Mouse (Mus musculus) neural tube, embryonic 10.5 days (tissue): ENCODE results near the gene Fam155a.
A peak's percentile ranks its signal among the peaks of the same experiment; 100 is the strongest.
"Not testable (repeated sequence)": the region's sequence is repeated elsewhere in the genome, so short reads cannot be mapped to it uniquely, and the experiment has no call there.

Experiments used
- DNase-seq: peaks from one replicate; pipeline ENCODE4 v3.0.0-alpha.2; 2017; ENCODE audit warnings: low spot score; ENCODE audit errors: extremely low spot score

Fam155a gene

GRCm38 (mm10) chr8:9406204-9406603 lies 364.8 kb downstream of the Fam155a start:
- DNase-seq = no peak

GRCm38 (mm10) chr8:9404651-9405050 lies 366.3 kb downstream of the Fam155a start:
- no peak for DNase-seq

- DNase-seq = no peak
These were observed 368.6 kb downstream of the Fam155a start for GRCm38 (mm10) chr8:9402393-9402792.

GRCm38 (mm10) chr8:9398606-9399263 lies 372.2 kb downstream of the Fam155a start:
- DNase-seq = no peak

GRCm38 (mm10) chr8:9398040-9398439 lies 372.9 kb downstream of the Fam155a start:
- DNase-seq = no peak

- DNase-seq = no peak
These were observed 376.3 kb downstream of the Fam155a start for GRCm38 (mm10) chr8:9394670-9395069.

GRCm38 (mm10) chr8:9393246-9393645 lies 377.7 kb downstream of the Fam155a start:
- no peak for DNase-seq

- not testable (repeated sequence) for DNase-seq
These were observed 380.7 kb downstream of the Fam155a start for GRCm38 (mm10) chr8:9390229-9390628.

- DNase-seq = no peak
These were observed 401.8 kb downstream of the Fam155a start for GRCm38 (mm10) chr8:9369201-9369600.

- DNase-seq = no peak
These were observed 403.2 kb downstream of the Fam155a start for GRCm38 (mm10) chr8:9367721-9368120.

- DNase-seq = no peak
These were observed 405.6 kb downstream of the Fam155a start for GRCm38 (mm10) chr8:9365381-9365780.

- DNase-seq = peak; percentile 58
These were observed 422.3 kb downstream of the Fam155a start for GRCm38 (mm10) chr8:9348523-9349135.

- DNase-seq = no peak
These were observed 423.8 kb downstream of the Fam155a start for GRCm38 (mm10) chr8:9347163-9347562.

GRCm38 (mm10) chr8:9344136-9344535 lies 426.8 kb downstream of the Fam155a start:
- DNase-seq = no peak

GRCm38 (mm10) chr8:9342998-9343397 lies 428.0 kb downstream of the Fam155a start:
- DNase-seq = no peak

GRCm38 (mm10) chr8:9342593-9342992 lies 428.4 kb downstream of the Fam155a start:
- no peak for DNase-seq

- no peak for DNase-seq
These were observed 433.1 kb downstream of the Fam155a start for GRCm38 (mm10) chr8:9337905-9338304.

- no peak for DNase-seq
These were observed 435.0 kb downstream of the Fam155a start for GRCm38 (mm10) chr8:9335933-9336303.

GRCm38 (mm10) chr8:9335285-9335932 lies 435.6 kb downstream of the Fam155a start:
- DNase-seq = no peak

GRCm38 (mm10) chr8:9332766-9333165 lies 438.2 kb downstream of the Fam155a start:
- DNase-seq = no peak

- DNase-seq = peak; percentile 63
These were observed 461.5 kb downstream of the Fam155a start for GRCm38 (mm10) chr8:9309456-9309855.

- no peak for DNase-seq
These were observed 467.3 kb downstream of the Fam155a start for GRCm38 (mm10) chr8:9303526-9304135.
